Mouse (Mus musculus) cerebellum, adult 2 months (tissue): ENCODE measurements around the gene Glul. TPM values are rescaled to one million over a fixed set of nuclear protein-coding genes. Genes with fewer than 3 reads are reported as not detected.

ENCODE experiments used
- DNase-seq, 2 experiments: peaks; one replicate each; pipeline ENCODE4 v3.0.0; 2021
- H3K27ac ChIP-seq: fragments of 200-500 bp; 2 replicates; pipeline ENCODE4 v1.5.1; 2012; ENCODE audit warnings: low read length, control low read depth, inconsistent platforms; ENCODE audit not compliant: insufficient read depth
- H3K27me3 ChIP-seq: fragments of 200-500 bp; 2 replicates; pipeline ENCODE4 v1.6.1; 2012; ENCODE audit warnings: inconsistent platforms, mild to moderate bottlenecking, low read length, moderate library complexity; ENCODE audit not compliant: control insufficient read depth, insufficient read depth
- H3K4me1 ChIP-seq: fragments of 200-500 bp; 2 replicates; pipeline ENCODE4 v1.6.1; 2011; ENCODE audit warnings: low read length; ENCODE audit not compliant: control insufficient read depth, insufficient read depth
- H3K4me3 ChIP-seq: fragments of 200-500 bp; replicated peaks from 2 replicates; pipeline ENCODE3; 2011; ENCODE audit warnings: mild to moderate bottlenecking, low read depth, low read length, control low read depth; ENCODE audit not compliant: insufficient read depth
- CTCF ChIP-seq: fragments of 200-500 bp; IDR thresholded peaks from 2 replicates; pipeline ENCODE4 v1.5.1; 2011; ENCODE audit warnings: low read depth, mild to moderate bottlenecking, control low read depth, low read length, moderate library complexity, borderline replicate concordance; ENCODE audit not compliant: insufficient read depth
- POLR2A ChIP-seq: fragments of 200-500 bp; IDR thresholded peaks from 2 replicates; pipeline ENCODE4 v1.6.1; 2011; ENCODE audit warnings: low read length, control low read depth, borderline replicate concordance; ENCODE audit not compliant: insufficient read depth
- WGBS: fragments of 180-500 bp; shearing (Covaris S2); methylation state at CpG from one replicate; pipeline ENCODE4 v1.1.7; 2018; 5-methylcytosine and 5-hydroxymethylcytosine counted together
- polyA plus RNA-seq: library from polyadenylated mRNA; depleted of rRNA; stranded (reverse); fragments of >200 nt; gene quantifications from 2 replicates; pipeline ENCODE4 v1.2.3, GENCODE M21; 2012; rRNA removed

The Glul gene
- polyA plus RNA-seq, 1 experiment = 1,402 TPM

GRCm38 (mm10) chr1:153937025-153937424 lies 37.3 kb downstream of the Glul start:
- H3K27ac ChIP-seq = no peak overlapping the region
- H3K4me1 ChIP-seq = no peaks in the 10 kb centered on the region
- WGBS = 86% methylated on average over 2 of the region's 2 CpGs
- TF ChIP-seq POLR2A (no peak), CTCF (no peak)
- DNase-seq = no peak
- no peak overlapping the region for H3K4me3 ChIP-seq
- no peaks in the 10 kb centered on the region for H3K27me3 ChIP-seq

DNA sequence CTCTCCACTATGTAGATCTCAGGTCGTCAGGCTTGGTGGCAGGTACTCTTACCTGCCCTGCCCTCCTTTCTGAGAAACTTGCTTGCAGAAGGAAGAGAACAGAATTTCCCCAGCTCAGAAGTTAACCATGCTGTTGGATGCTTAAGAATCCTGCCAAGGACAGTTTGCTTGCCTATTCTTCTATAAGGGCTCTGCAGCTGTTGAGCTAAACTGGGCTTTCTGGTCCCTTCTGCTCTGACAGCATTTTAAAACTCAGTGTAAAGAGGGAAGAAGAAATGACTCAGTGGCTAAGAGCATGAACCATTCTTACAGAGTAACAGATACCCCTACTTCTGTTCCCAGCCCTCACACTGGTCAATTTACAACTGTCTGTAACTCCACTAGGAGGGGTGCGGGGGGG lies 41.2 kb downstream of the Glul start:
- Histone ChIP-seq H3K27me3 (no peaks in the 10 kb centered on the region), H3K27ac (no peak overlapping the region), H3K4me3 (no peak overlapping the region), H3K4me1 (no peaks in the 10 kb centered on the region)
- 91% methylated on average over 2 of the region's 2 CpGs for WGBS
- no peak for DNase-seq
- TF ChIP-seq CTCF = no peak
- TF ChIP-seq POLR2A = no peak

GRCm38 (mm10) chr1:153945181-153945580 lies 45.4 kb downstream of the Glul start:
- H3K27ac ChIP-seq = no peak overlapping the region
- no peaks in the 10 kb centered on the region for H3K4me1 ChIP-seq
- no peak for DNase-seq
- WGBS = 44% methylated on average over 5 of the region's 5 CpGs
- no peaks in the 10 kb centered on the region for H3K27me3 ChIP-seq
- TF ChIP-seq POLR2A (no peak), CTCF (no peak)
- H3K4me3 ChIP-seq = no peak overlapping the region

DNA sequence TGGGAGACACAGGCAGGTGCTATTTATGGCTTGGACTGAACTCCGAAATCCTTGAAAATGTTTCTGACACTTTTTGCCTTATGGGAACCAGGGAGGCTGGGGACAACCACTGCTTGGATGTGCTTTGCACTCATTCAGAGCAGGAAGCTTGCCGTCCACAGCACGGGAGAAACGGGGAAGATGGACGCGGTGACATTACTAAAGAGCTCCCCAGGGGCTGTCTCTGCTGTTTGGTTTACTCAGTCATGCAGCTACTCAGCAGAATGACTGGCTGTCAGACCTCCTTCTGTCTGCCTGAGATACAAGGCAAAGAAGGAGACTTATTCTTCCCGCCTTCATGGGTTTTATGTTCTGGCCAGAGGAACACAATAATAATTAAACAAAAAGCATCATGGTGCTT lies 47.2 kb downstream of the Glul start:
- 17% methylated on average over 7 of the region's 7 CpGs for WGBS
- TF ChIP-seq POLR2A (no peak), CTCF (no peak)
- Histone ChIP-seq H3K27ac (no peak overlapping the region), H3K27me3 (no peaks in the 10 kb centered on the region), H3K4me1 (no peaks in the 10 kb centered on the region), H3K4me3 (no peak overlapping the region)
- no peak for DNase-seq

DNA sequence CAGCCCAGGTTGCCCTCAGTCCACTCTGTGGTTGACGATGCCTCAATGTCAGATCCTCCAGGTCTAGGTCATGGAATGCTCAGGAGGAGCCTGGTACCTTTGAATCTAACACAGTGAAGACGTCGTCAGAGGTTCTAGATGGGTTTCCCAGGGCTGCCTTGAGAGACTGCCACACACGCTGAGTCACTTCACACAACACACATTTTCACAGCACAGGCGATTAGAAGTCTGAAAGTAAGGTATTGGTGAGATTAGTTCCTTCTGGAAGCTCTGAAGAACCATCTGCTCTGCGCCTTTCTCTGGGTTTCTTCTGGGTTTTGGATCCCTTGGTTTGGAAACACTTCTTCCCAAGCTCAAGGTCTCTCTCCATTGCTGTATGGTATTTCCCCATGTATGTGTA lies 48.1 kb downstream of the Glul start:
- WGBS = 95% methylated on average over 6 of the region's 6 CpGs
- Histone ChIP-seq H3K4me3 (no peak overlapping the region), H3K27me3 (no peaks in the 10 kb centered on the region), H3K4me1 (no peaks in the 10 kb centered on the region), H3K27ac (no peak overlapping the region)
- TF ChIP-seq CTCF (no peak), POLR2A (no peak)
- DNase-seq = no peak

DNA sequence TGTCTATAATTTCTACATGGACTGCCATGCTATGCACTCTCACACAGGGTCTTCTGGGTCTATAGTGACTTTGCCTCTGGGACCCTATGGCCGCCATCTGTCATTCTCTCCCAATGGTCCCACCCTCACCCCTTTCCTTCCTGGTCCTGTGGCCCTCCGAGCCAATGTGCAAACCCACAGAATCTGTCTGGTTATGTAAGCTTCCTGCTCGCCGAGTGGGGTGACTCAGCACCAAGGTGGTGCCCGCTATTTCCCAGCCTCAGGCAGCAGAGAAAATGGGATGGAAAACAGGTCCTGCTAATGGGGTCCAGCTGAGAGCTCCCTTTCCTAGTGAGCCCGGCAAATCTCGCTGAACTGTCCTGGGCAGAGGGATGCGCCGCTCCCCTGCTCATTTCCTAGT lies 53.5 kb downstream of the Glul start:
- no peak for DNase-seq
- H3K27ac ChIP-seq = no peak overlapping the region
- no peak overlapping the region for H3K4me3 ChIP-seq
- 88% methylated on average over 9 of the region's 9 CpGs for WGBS
- no peak for TF ChIP-seq POLR2A
- TF ChIP-seq CTCF = no peak
- no peaks in the 10 kb centered on the region for H3K4me1 ChIP-seq
- H3K27me3 ChIP-seq = no peaks in the 10 kb centered on the region

- DNase-seq = no peak
- 74% methylated on average over 6 of the region's 6 CpGs for WGBS
- H3K27ac ChIP-seq = no peak overlapping the region
Observed at GRCm38 (mm10) chr1:153953797-153954196, 54.1 kb downstream of the Glul start.

GRCm38 (mm10) chr1:153957850-153958249 lies 58.1 kb downstream of the Glul start:
- 51% methylated on average over 1 of the region's 1 CpGs for WGBS
- Histone ChIP-seq H3K4me1 (no peaks in the 10 kb centered on the region), H3K4me3 (no peak overlapping the region), H3K27me3 (no peaks in the 10 kb centered on the region), H3K27ac (no peak overlapping the region)
- TF ChIP-seq POLR2A = no peak
- no peak for TF ChIP-seq CTCF
- no peak for DNase-seq

More at GRCm38 (mm10) chr1:153953797-153954196, 54.1 kb downstream of the Glul start:
- H3K4me1 ChIP-seq = no peaks in the 10 kb centered on the region
- H3K4me3 ChIP-seq = no peak overlapping the region
- H3K27me3 ChIP-seq = no peaks in the 10 kb centered on the region
- TF ChIP-seq CTCF = no peak
- no peak for TF ChIP-seq POLR2A

Other genes with a start within 250 kb of the Glul start
- gene Rgs8, start 246.9 kb upstream of the Glul start, polyA plus RNA-seq = 371 and 430 TPM in 2 replicates
- gene Rgs16, start 159.6 kb upstream of the Glul start, polyA plus RNA-seq = 12.2 and 12.7 TPM in 2 replicates
- gene Rnasel, start 150.5 kb upstream of the Glul start, polyA plus RNA-seq = 3.8 and 3.9 TPM in 2 replicates
- 0.70 and 0.78 TPM in 2 replicates for gene Rgsl1, start 55.8 kb upstream of the Glul start, polyA plus RNA-seq
- not detected in 2 replicates for gene Teddm1b, start 25.6 kb upstream of the Glul start, polyA plus RNA-seq
- gene Teddm1a, start 8.2 kb upstream of the Glul start, polyA plus RNA-seq = not detected in 2 replicates
- gene Teddm2, start 284 bp downstream of the Glul start, polyA plus RNA-seq = 0.87 and 1.1 TPM in 2 replicates